Mouse (Mus musculus) liver, embryonic 11.5 days (tissue): Measurements from ENCODE around the gene Zfp58. TPM values are rescaled to one million over a fixed set of nuclear protein-coding genes. Genes with fewer than 3 reads are reported as not detected.
A peak's percentile ranks its signal among the peaks of the same experiment; 100 is the strongest.
"Not testable (repeated sequence)": the region's sequence is repeated elsewhere in the genome, so short reads cannot be mapped to it uniquely, and the experiment has no call there.

Experiments used
- ATAC-seq: fragments of 200-750 bp; cut with Nextera tagmentation; replicated peaks from 2 replicates; pipeline ENCODE4 v1.8.0; 2017; ENCODE audit warnings: moderate number of reproducible peaks, mild to moderate bottlenecking, moderate TSS enrichment, moderate library complexity; ENCODE audit not compliant: low FRiP score
- DNase-seq: peaks from one replicate; pipeline ENCODE4 v3.0.0-alpha.2; 2017; ENCODE audit warnings: low spot score
- H3K27ac ChIP-seq: fragments of 300-500 bp; sonication (generic); 2 replicates; pipeline ENCODE4 v1.5.1; 2014; ENCODE audit warnings: mild to moderate bottlenecking, low read depth, low read length, control low read depth
- H3K27me3 ChIP-seq: fragments of 300-500 bp; sonication (generic); replicated peaks from 2 replicates; pipeline ENCODE4 v1.6.1; 2014; ENCODE audit warnings: low read length, mixed read lengths; ENCODE audit not compliant: control insufficient read depth, insufficient read depth
- H3K36me3 ChIP-seq: fragments of 300-500 bp; sonication (generic); 2 replicates; pipeline ENCODE4 v1.6.1; 2014; ENCODE audit warnings: mild to moderate bottlenecking, low read length, moderate library complexity, mixed read lengths; ENCODE audit not compliant: control insufficient read depth, insufficient read depth
- H3K4me1 ChIP-seq: fragments of 300-500 bp; sonication (generic); replicated peaks from 2 replicates; pipeline ENCODE4 v1.6.1; 2014; ENCODE audit warnings: low read length, mixed read lengths; ENCODE audit not compliant: control insufficient read depth, insufficient read depth
- H3K4me2 ChIP-seq: fragments of 300-500 bp; sonication (generic); 2 replicates; pipeline ENCODE4 v1.6.1; 2014; ENCODE audit warnings: mild to moderate bottlenecking, control low read depth, moderate library complexity
- H3K4me3 ChIP-seq: fragments of 300-500 bp; sonication (generic); 2 replicates; pipeline ENCODE4 v1.5.1; 2014; ENCODE audit warnings: low read depth, low read length, control low read depth
- H3K9ac ChIP-seq: fragments of 300-500 bp; sonication (generic); 2 replicates; pipeline ENCODE4 v1.6.1; 2014; ENCODE audit warnings: low read depth, low read length, control low read depth
- H3K9me3 ChIP-seq: fragments of 300-500 bp; sonication (generic); 2 replicates; pipeline ENCODE4 v1.6.1; 2016; ENCODE audit warnings: low read length, inconsistent platforms, mixed read lengths; ENCODE audit not compliant: control insufficient read depth
- WGBS: fragments of 180-500 bp; shearing (Covaris S2); extraction: QIAGEN DNeasy Blood & Tissue Kit; methylation state at CpG from one replicate; pipeline ENCODE4 v1.1.7; 2014; 5-methylcytosine and 5-hydroxymethylcytosine counted together
- polyA plus RNA-seq: library from polyadenylated mRNA; unstranded; fragments of >200 nt; fragmentation: Nextera tagmentation; extraction: Ambion mirVana; gene quantifications from 2 replicates; pipeline ENCODE4 v1.2.1, GENCODE M21; 2014

Zfp58 gene
- polyA plus RNA-seq, 1 experiment from 2014 or later: 9.2 TPM

GRCm38 (mm10) chr13:67481528-67481927, 18.8 kb downstream of the Zfp58 start:
- Histone ChIP-seq H3K9me3 (no peaks in the 10 kb centered on the region), H3K27ac (no peak overlapping the region), H3K27me3 (no peaks in the 10 kb centered on the region), H3K4me3 (no peak overlapping the region), H3K4me1 (0 out of 2 replicates have a peak, but pooled peaks cover 3% of the 10 kb centered on the region), H3K36me3 (no peaks in the 10 kb centered on the region), H3K9ac (no peak overlapping the region), H3K4me2 (no peak overlapping the region)
- ATAC-seq (no peak), DNase-seq (no peak)
- 68% methylated on average over 4 of the region's 4 CpGs for WGBS

GRCm38 (mm10) chr13:67469274-67469673, 31.1 kb downstream of the Zfp58 start:
- Histone ChIP-seq H3K9ac (no peak overlapping the region), H3K27ac (no peak overlapping the region), H3K4me3 (no peak overlapping the region), H3K9me3 (no peaks in the 10 kb centered on the region), H3K4me2 (no peak overlapping the region), H3K4me1 (no peaks in the 10 kb centered on the region), H3K36me3 (peaks cover 6% of the 10 kb centered on the region; the same call in 1 of the 2 replicates), H3K27me3 (no peaks in the 10 kb centered on the region)
- WGBS: 71% methylated on average over 3 of the region's 3 CpGs
- DNase-seq: no peak
- ATAC-seq: no peak

GRCm38 (mm10) chr13:67463506-67464185, 36.7 kb downstream of the Zfp58 start:
- not testable (repeated sequence) for H3K4me3 ChIP-seq, H3K9me3 ChIP-seq, DNase-seq, H3K27ac ChIP-seq, H3K4me2 ChIP-seq, H3K27me3 ChIP-seq, H3K36me3 ChIP-seq, H3K9ac ChIP-seq, H3K4me1 ChIP-seq, ATAC-seq
- WGBS: 48% methylated on average over 2 of the region's 5 CpGs

- DNase-seq: no peak
Measured at GRCm38 (mm10) chr13:67452021-67452309, 48.4 kb downstream of the Zfp58 start.

GRCm38 (mm10) chr13:67451172-67452020, 49.0 kb downstream of the Zfp58 start, which contains the start of gene Zfp874a:
Zfp874a (minus strand) TSS chr13:67451624.
- H3K36me3 ChIP-seq: peaks cover 6% of the 10 kb centered on the region; the same call in 1 of the 2 replicates
- DNase-seq (peak; percentile 75), ATAC-seq (peak; percentile 96)
- WGBS: 2% methylated on average over 20 of the region's 20 CpGs
- peak within 1 kb of the TSS; percentile 72 for H3K4me3 ChIP-seq
- peak within 1 kb of the TSS; percentile 77 for H3K4me2 ChIP-seq
- H3K27ac ChIP-seq: no peak within 1 kb of the TSS
- H3K4me1 ChIP-seq: no peaks in the 10 kb centered on the region
- no peaks in the 10 kb centered on the region for H3K9me3 ChIP-seq
- peak within 1 kb of the TSS; percentile 72 for H3K9ac ChIP-seq
- no peaks in the 10 kb centered on the region for H3K27me3 ChIP-seq

More at GRCm38 (mm10) chr13:67452021-67452309, 48.4 kb downstream of the Zfp58 start:
- 19% methylated on average over 3 of the region's 3 CpGs for WGBS
- Histone ChIP-seq H3K27me3 (no peaks in the 10 kb centered on the region), H3K9ac (peak overlapping the region; percentile 72), H3K9me3 (no peaks in the 10 kb centered on the region), H3K4me1 (no peaks in the 10 kb centered on the region), H3K4me3 (peak overlapping the region; percentile 72), H3K36me3 (peaks cover 2% of the 10 kb centered on the region; the same call in 1 of the 2 replicates), H3K27ac (no peak overlapping the region), H3K4me2 (peak overlapping the region; percentile 77)
- peak; percentile 10; the same call in 1 of the 2 replicates for ATAC-seq

Other genes starting within 250 kb of the Zfp58 start
- gene Zfp458, start 222.1 kb downstream of the Zfp58 start, polyA plus RNA-seq: 0.95 and 0.97 TPM in 2 replicates
- 0.40 TPM in 1 of 2 replicates, not detected in the other for gene Zfp457, start 194.1 kb downstream of the Zfp58 start, polyA plus RNA-seq
- gene Zfp595, start 168.0 kb downstream of the Zfp58 start, polyA plus RNA-seq: 2.0 and 2.3 TPM in 2 replicates
- 0.41 and 0.58 TPM in 2 replicates for gene Gm28044, start 140.0 kb downstream of the Zfp58 start, polyA plus RNA-seq
- 1.5 and 1.9 TPM in 2 replicates for gene Zfp953, start 139.9 kb downstream of the Zfp58 start, polyA plus RNA-seq
- gene Gm28041, start 124.8 kb downstream of the Zfp58 start, polyA plus RNA-seq: 0.62 TPM in 1 of 2 replicates, not detected in the other
- gene Zfp456, start 124.7 kb downstream of the Zfp58 start, polyA plus RNA-seq: 1.4 and 1.5 TPM in 2 replicates
- gene Zfp429, start 100.7 kb downstream of the Zfp58 start, polyA plus RNA-seq: 3.0 and 4.4 TPM in 2 replicates
- gene Zfp459, start 79.1 kb downstream of the Zfp58 start, polyA plus RNA-seq: 0.74 and 0.75 TPM in 2 replicates
- 5.8 and 6.9 TPM in 2 replicates for gene Zfp874a, start 48.9 kb downstream of the Zfp58 start, polyA plus RNA-seq
- 2.6 and 2.8 TPM in 2 replicates for gene Zfp874b, start 16.3 kb downstream of the Zfp58 start, polyA plus RNA-seq
- gene Gm26965, start 25.6 kb upstream of the Zfp58 start, polyA plus RNA-seq: not detected in 2 replicates
- gene Zfp87, start 25.6 kb upstream of the Zfp58 start, polyA plus RNA-seq: 13.9 and 15.7 TPM in 2 replicates
- 9.8 and 12.1 TPM in 2 replicates for gene Zfp748, start 53.3 kb upstream of the Zfp58 start, polyA plus RNA-seq
- 3.0 and 3.5 TPM in 2 replicates for gene Zfp729b, start 109.2 kb upstream of the Zfp58 start, polyA plus RNA-seq
- not detected in 2 replicates for gene Gm49345, start 137.2 kb upstream of the Zfp58 start, polyA plus RNA-seq
- 1.8 and 2.3 TPM in 2 replicates for gene Zfp729a, start 137.2 kb upstream of the Zfp58 start, polyA plus RNA-seq
- 7.0 and 7.3 TPM in 2 replicates for gene Zfp738, start 186.5 kb upstream of the Zfp58 start, polyA plus RNA-seq
- gene Zfp65, start 228.6 kb upstream of the Zfp58 start, polyA plus RNA-seq: 3.2 and 3.5 TPM in 2 replicates